Mouse (Mus musculus): ENCODE data around the gene Cstf3.
"Not testable (repeated sequence)": the region's sequence is repeated elsewhere in the genome, so short reads cannot be mapped to it uniquely, and the experiment has no call there.

Gene Cstf3
- long read RNA-seq, experiment 1, transcript Cstf3-202 (3 exons, 2,589 nt), result major isoform, 8 of 17 reads
- long read RNA-seq, experiment 1, partial matches to known transcripts, result 1 of 17 reads
- long read RNA-seq, experiment 1, other reads (novel, unspliced or antisense), result 1 of 17 reads
- long read RNA-seq, experiment 2, transcript Cstf3-206 (2 exons, 644 nt), result minor isoform, 7 of 30 reads
- long read RNA-seq, experiment 2, transcript Cstf3-202 (3 exons, 2,589 nt), result major isoform, 17 of 30 reads
- long read RNA-seq, experiment 2, partial matches to known transcripts, result 2 of 30 reads
- long read RNA-seq, experiment 2, other reads (novel, unspliced or antisense), result 1 of 30 reads

- intact Hi-C loops (cut with DNase I), result loop anchor here (5.0 kb wide), 1 partner anchor 98 kb away; the partner anchor contains the start of gene Hipk3
Measured at GRCm38 (mm10) chr2:104590068-104590828, at the start of gene Cstf3. TSS of gene Cstf3 (plus strand) at chr2:104590523.

DNA sequence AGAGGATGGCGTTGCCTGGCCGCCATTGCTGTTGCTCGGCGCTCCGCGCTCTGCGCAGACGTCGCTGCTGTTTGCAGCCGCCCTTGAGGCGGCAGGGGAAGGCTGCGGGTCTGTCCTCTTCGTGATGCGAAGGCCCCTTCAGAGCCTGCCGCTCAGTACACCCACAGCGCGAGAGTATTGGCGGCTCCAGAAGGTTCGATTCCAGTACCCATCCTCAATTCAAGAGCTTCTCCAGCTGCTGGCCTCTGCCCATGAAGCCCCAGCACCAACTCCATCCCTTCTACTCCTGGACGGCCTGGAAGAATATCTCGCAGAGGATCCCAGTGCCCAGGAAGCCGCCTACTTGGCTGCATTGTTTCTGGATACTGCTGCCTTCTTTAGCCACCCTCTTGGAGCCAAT lies 33.6 kb upstream of the Cstf3 start:
- intact Hi-C loops (cut with DNase I), result not testable (repeated sequence)

DNA sequence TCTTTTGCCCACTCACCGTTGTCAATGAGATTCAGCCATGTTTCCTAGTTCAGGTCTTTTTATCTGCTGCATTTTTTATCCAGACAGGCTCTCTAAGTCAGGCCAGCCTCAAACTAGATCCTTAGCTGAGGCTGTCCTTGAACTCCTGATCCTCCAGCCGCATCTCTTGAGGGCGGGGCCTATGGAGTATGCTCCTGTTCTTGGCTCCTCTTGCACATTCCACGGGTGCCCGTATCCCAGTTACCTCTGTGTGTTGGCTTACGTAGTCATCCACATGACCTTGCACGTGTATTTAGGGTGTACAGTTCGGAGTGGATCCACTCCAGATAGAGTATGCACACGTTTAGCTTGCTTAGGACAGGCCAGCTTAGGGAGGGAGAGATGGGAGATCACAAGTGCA lies 32.6 kb upstream of the Cstf3 start:
- intact Hi-C loops (cut with DNase I), result no loop called here

DNA sequence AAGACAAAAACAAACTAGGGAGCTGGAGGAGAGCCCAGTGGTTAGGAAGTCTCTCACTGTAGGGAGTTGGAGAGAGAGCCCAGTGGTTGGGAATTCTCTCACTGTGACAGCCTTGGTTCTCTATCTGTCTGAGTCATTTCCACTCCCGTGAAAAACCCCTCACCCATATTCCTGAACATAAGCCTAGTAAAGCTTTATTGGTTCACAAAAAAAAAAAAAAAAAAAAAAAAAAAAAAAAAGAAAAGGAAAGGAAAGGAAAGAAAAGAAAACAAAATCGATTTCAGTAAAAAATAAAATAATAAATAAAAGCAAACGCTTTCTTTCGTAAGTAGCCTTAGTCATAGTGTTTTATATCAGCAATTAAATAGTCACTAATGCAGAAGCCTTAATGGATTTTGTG lies 32.0 kb upstream of the Cstf3 start:
- intact Hi-C loops (cut with DNase I), result no loop called here

- intact Hi-C loops (cut with DNase I), result no loop called here
Measured at GRCm38 (mm10) chr2:104558938-104559337, 31.4 kb upstream of the Cstf3 start.

DNA sequence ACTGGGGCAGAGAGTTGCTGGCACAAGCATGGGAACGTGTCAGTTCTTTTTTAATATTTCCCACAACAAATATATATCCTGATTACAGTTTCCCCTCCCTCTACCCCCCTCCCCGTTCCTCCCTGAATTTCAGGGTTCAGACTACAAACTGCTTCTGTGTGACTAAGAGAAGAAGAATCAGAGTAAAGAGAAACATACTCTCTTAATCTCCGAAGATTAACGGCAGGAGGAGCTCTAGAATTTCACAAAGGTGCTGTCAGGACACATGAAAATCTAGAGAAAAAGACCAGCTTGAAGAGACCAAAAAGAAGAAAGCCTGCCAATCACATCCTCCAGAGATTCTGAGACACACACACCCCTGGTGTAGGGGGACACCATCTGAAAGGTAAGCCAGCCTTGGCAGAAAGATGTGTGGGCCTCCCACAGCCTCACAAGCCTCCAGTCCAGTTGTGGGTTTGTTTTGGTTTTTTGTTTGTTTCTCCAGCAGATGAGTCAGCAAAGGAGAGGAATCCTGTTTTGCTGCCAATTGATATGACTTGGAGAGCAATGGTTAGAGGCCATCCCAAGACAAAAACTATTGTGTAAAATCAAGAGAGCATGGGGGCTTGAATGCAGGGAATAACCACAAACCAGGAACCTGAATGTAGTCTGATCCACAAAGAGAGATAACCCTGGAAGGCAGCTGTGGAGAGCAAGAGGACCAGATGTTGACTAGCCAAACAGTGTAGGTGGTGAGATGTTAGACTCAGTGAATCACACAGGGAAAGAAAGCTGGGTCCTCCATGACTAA lies 30.5 kb upstream of the Cstf3 start:
- intact Hi-C loops (cut with DNase I), result no loop called here

DNA sequence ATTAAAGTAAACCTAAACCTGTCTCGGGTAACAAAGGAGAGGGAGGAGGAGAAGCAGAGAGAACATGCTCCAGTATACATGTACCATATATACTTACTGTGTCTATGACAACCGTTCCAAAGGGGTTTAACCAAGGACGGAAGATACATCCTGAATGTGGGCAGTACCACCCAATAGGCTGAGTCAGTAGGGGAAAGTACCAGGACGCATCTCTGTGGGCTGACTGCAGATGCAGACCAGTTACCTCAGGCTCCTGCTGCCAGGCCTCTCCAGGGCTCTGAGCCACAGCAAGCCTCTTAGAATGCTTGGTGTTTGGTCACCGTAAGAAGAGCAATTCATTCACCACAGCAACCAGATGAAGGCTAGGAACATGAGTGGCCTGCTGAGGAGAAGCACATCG lies 28.9 kb upstream of the Cstf3 start:
- intact Hi-C loops (cut with DNase I), result no loop called here

- intact Hi-C loops (cut with DNase I), result no loop called here
Measured at GRCm38 (mm10) chr2:104561986-104562532, 28.3 kb upstream of the Cstf3 start.

DNA sequence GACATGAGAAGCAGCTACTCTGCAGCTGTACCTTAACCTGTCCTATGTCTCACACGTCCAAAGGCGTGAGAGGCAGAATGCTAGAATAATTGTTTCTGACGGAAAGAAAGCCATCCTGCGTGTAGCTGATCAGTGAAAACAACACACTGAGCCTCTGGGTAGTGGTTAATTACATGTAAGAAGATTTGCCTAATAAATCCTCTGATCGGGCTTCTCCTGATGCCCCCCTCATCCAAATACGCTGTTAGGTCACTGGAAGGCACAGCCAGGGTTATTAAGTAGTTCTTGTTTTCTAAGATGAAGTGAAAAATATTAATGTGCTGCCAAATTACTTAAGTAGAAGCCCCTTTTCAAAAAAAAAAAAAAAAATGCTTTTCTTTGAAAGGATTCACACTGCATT lies 18.3 kb upstream of the Cstf3 start:
- intact Hi-C loops (cut with DNase I), result loop anchor here (10.0 kb wide), 1 partner anchor 437 kb away; no protein-coding TSS in a partner anchor

- intact Hi-C loops (cut with DNase I), result loop anchor here (10.0 kb wide), 1 partner anchor 441 kb away; no protein-coding TSS in a partner anchor
Measured at GRCm38 (mm10) chr2:104576216-104576615, 14.1 kb upstream of the Cstf3 start.

- intact Hi-C loops (cut with DNase I), result loop anchor here (10.0 kb wide), 1 partner anchor 443 kb away; no protein-coding TSS in a partner anchor
Measured at GRCm38 (mm10) chr2:104578021-104578420, 12.3 kb upstream of the Cstf3 start.

DNA sequence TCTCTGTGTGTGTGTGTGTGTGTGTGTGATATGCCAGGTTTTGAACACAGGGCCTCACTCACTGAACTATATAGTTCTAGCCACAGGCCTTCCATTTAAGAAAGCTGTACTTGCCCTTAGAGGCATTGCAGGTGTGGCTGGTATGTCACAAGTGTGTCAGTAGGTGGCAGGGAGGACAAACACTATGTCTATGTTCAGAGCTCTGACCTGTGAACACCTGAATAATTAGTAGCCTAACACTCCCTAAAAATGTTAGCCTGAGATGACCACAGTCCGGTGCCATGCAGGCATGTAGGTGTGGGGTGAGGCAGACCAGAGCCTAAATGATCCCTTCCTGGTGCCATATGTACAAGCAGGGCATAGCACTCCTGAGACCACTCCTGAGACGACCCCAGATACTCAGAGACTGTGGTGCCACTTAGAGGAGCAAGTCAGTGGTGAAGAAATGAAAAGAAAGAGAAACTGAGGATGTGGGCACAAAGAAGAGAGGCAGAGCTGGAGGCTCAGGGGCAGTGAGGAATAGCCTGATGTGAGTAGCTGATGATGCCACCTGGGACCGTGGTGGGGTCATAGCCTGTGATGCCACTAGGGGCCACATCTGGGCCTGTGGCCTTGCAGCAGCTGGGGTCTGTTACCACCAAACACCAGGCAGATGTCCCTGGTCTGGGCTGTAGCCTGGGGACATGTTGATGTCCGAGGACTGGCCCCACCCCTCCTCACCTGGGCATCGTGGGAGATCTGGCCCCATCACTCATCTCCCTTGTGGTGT lies 11.3 kb upstream of the Cstf3 start:
- intact Hi-C loops (cut with DNase I), result loop anchor here (10.0 kb wide), 1 partner anchor 444 kb away; no protein-coding TSS in a partner anchor

DNA sequence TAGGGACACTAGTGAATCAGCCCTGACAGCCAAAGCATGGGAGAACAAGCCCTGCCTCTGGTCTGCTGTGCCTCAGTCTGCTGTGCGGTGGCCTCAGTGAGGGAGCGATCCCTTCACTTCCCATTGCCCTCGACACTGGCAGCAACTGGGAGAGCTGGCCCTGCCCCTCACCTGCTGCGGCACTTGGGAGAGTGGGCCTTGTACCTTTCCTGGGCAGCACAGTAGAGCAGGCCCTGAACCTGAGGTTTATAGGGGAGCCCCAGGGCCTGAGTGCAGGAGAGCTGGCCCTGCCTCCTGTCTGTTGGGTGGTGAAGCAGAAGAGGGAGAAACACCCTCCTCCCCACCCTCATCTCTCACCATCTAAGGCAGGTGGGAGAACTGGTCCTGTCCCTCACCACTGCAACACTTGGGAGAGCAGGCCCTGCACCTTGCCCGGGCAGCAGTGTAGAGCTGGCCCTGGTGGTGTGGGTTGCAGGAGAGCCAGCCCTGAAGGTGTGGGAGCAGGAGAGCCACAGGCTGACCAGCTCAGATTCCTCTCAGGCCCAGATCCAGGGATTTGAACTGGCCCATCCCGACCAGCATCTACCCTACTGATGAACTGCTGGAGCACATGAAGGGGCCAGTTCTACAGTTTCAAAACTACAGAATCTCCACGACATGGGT lies 10.4 kb upstream of the Cstf3 start:
- intact Hi-C loops (cut with DNase I), result loop anchor here (5.0 to 10.0 kb wide), 3 partner anchors 73 to 445 kb away; no protein-coding TSS in a partner anchor

GRCm38 (mm10) chr2:104581281-104581879 lies 8.9 kb upstream of the Cstf3 start:
- intact Hi-C loops (cut with DNase I), result loop anchor here (5.0 kb wide), 2 partner anchors 74 to 139 kb away; no protein-coding TSS in a partner anchor

DNA sequence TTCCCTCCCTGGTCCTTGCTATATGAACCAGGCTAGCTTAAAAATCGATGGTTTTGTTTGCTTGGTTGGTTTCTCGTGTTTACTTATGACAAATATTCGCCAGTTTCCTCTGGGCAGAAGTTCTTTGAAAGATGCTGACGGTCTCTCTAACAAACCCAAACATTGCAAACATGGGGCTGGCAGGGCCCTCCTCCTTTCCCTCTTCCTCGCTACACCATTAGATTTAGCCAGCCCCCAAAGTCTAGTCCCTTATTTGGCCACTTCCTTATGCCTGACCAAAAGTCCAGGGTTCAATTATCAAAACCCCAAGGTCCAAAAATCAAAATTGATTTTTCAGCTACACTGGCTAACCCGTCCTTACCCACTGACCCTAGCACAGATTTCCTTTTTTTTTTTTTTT lies 7.3 kb upstream of the Cstf3 start:
- intact Hi-C loops (cut with DNase I), result loop anchor here (5.0 kb wide), 2 partner anchors 76 to 141 kb away; no protein-coding TSS in a partner anchor

DNA sequence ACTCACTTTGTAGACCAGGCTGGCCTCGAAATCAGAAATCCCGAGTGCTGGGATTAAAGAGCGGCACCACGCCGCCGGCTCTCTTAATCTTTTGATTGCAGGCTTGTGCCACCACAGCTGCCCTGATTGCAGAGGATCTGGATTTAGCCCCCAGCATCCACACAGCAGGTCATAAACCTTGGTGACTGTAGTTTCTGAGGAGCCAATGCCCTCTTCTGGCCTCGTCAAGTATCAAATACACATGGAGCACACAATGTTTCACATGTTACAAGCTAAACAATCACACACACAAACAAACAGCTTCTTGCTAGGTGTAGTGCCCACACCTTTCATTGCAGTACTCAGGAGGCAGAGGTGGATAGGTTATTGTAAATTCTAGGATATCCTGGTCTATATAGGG lies 6.1 kb upstream of the Cstf3 start:
- intact Hi-C loops (cut with DNase I), result loop anchor here (5.0 kb wide), 2 partner anchors 77 to 142 kb away; no protein-coding TSS in a partner anchor

GRCm38 (mm10) chr2:104585645-104586044 lies 4.7 kb upstream of the Cstf3 start:
- intact Hi-C loops (cut with DNase I), result no loop called here

- intact Hi-C loops (cut with DNase I), result no loop called here
Measured at GRCm38 (mm10) chr2:104588552-104588951, 1.8 kb upstream of the Cstf3 start.

GRCm38 (mm10) chr2:104590829-104591117 lies 450 bp downstream of the Cstf3 start:
- intact Hi-C loops (cut with DNase I), result loop anchor here (5.0 kb wide), 1 partner anchor 98 kb away; the partner anchor contains the start of gene Hipk3
